Mouse (Mus musculus) ES-E14 (cell line): Measurements from ENCODE around the gene Mcpt1.
"Not testable (repeated sequence)": the region's sequence is repeated elsewhere in the genome, so short reads cannot be mapped to it uniquely, and the experiment has no call there.

Experiments
- HCFC1 ChIP-seq: IDR thresholded peaks from 2 replicates; pipeline ENCODE4 v1.6.1; 2012; ENCODE audit warnings: low read length, inconsistent platforms, borderline replicate concordance; ENCODE audit not compliant: insufficient read depth
- MAFK ChIP-seq: IDR thresholded peaks from 2 replicates; pipeline ENCODE4 v1.6.1; 2014; ENCODE audit warnings: mild to moderate bottlenecking, low read depth, low read length, inconsistent platforms; ENCODE audit not compliant: insufficient read depth
- ZNF384 ChIP-seq: IDR thresholded peaks from 2 replicates; pipeline ENCODE4 v1.6.1; 2012; ENCODE audit warnings: low read depth, low read length, inconsistent platforms

DNA sequence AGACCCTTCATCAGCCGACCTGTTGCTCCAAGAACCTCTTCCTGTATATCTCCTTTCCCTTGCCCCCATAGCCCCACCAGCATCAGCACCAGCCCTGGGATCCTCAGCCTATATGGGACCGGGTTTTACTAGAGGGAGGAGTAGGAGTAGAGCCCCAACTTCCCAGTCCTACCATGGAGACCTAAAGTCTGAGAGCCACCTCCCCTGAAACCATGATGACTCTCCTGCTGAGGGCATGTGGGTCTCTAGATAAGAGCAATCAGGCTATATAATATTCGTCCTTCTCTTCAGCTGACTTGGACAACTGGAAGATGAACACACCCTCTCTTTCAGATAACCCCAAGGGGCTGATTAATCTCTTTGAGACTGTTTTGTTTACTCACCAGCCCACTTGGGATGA lies 30.3 kb upstream of the Mcpt1 start:
- not testable (repeated sequence) for TF ChIP-seq ZNF384, HCFC1, MAFK
